Mouse (Mus musculus): ENCODE data around the gene Ccdc63.
"Not testable (repeated sequence)": the region's sequence is repeated elsewhere in the genome, so short reads cannot be mapped to it uniquely, and the experiment has no call there.

Gene Ccdc63

GRCm38 (mm10) chr5:122140723-122141122, at the start of gene Ccdc63:
Gene Ccdc63 (minus strand): TSS chr5:122140823.
- no peak for DNase-seq (ENCODE audit: low spot score)

- no peak for DNase-seq (ENCODE audit: low spot score)
Measured at GRCm38 (mm10) chr5:122189115-122189514, 48.5 kb upstream of the Ccdc63 start.

- not testable (repeated sequence) for DNase-seq (ENCODE audit: low spot score)
Measured at GRCm38 (mm10) chr5:122184858-122185257, 44.2 kb upstream of the Ccdc63 start.

- DNase-seq (ENCODE audit: low spot score) = no peak
Measured at GRCm38 (mm10) chr5:122184283-122184806, 43.7 kb upstream of the Ccdc63 start.

- DNase-seq (ENCODE audit: low spot score) = no peak
Measured at GRCm38 (mm10) chr5:122179665-122180064, 39.0 kb upstream of the Ccdc63 start.

- peak; percentile 68 for DNase-seq (ENCODE audit: low spot score)
Measured at GRCm38 (mm10) chr5:122176398-122176797, 35.8 kb upstream of the Ccdc63 start.

GRCm38 (mm10) chr5:122175961-122176360, 35.3 kb upstream of the Ccdc63 start:
- no peak for DNase-seq (ENCODE audit: low spot score)

GRCm38 (mm10) chr5:122175402-122175801, 34.8 kb upstream of the Ccdc63 start:
- no peak for DNase-seq (ENCODE audit: low spot score)

- no peak for DNase-seq (ENCODE audit: low spot score)
Measured at GRCm38 (mm10) chr5:122171058-122171457, 30.4 kb upstream of the Ccdc63 start.

- no peak for DNase-seq (ENCODE audit: low spot score)
Measured at GRCm38 (mm10) chr5:122168344-122169069, 27.9 kb upstream of the Ccdc63 start.

GRCm38 (mm10) chr5:122166636-122167161, 26.1 kb upstream of the Ccdc63 start:
- DNase-seq (ENCODE audit: low spot score) = no peak

- no peak for DNase-seq (ENCODE audit: low spot score)
Measured at GRCm38 (mm10) chr5:122165233-122165915, 24.8 kb upstream of the Ccdc63 start.

- no peak for DNase-seq (ENCODE audit: low spot score)
Measured at GRCm38 (mm10) chr5:122164011-122164410, 23.4 kb upstream of the Ccdc63 start.

- DNase-seq (ENCODE audit: low spot score) = no peak
Measured at GRCm38 (mm10) chr5:122163194-122163593, 22.6 kb upstream of the Ccdc63 start.

- peak; percentile 24 for DNase-seq (ENCODE audit: low spot score)
Measured at GRCm38 (mm10) chr5:122158557-122159515, 18.2 kb upstream of the Ccdc63 start.

- DNase-seq (ENCODE audit: low spot score) = peak; percentile 95
Measured at GRCm38 (mm10) chr5:122157827-122158381, 17.3 kb upstream of the Ccdc63 start, which contains the start of gene Ppp1cc. Gene Ppp1cc (plus strand): TSS chr5:122158278.

- no peak for DNase-seq (ENCODE audit: low spot score)
Measured at GRCm38 (mm10) chr5:122156486-122156885, 15.9 kb upstream of the Ccdc63 start.

GRCm38 (mm10) chr5:122155613-122156012, 15.0 kb upstream of the Ccdc63 start:
- no peak for DNase-seq (ENCODE audit: low spot score)

- no peak for DNase-seq (ENCODE audit: low spot score)
Measured at GRCm38 (mm10) chr5:122154782-122155181, 14.2 kb upstream of the Ccdc63 start.

- peak; percentile 49 for DNase-seq (ENCODE audit: low spot score)
Measured at GRCm38 (mm10) chr5:122154006-122154405, 13.4 kb upstream of the Ccdc63 start.

GRCm38 (mm10) chr5:122152508-122152907, 11.9 kb upstream of the Ccdc63 start:
- DNase-seq (ENCODE audit: low spot score) = not testable (repeated sequence)

Measured in embryo, embryonic 10.5 days (tissue).